Mouse (Mus musculus) embryonic facial prominence, embryonic 14.5 days (tissue): Measurements from ENCODE around the gene Prkaa1. TPM values are rescaled to one million over a fixed set of nuclear protein-coding genes. Genes with fewer than 3 reads are reported as not detected.

Experiments used
- ATAC-seq: fragments of 200-750 bp; cut with Nextera tagmentation; 2 replicates; pipeline ENCODE4 v1.8.0; 2017; ENCODE audit warnings: low read depth, moderate number of reproducible peaks, moderate TSS enrichment
- DNase-seq: peaks from one replicate; pipeline ENCODE4 v3.0.0-alpha.2; 2015; ENCODE audit warnings: low spot score
- H3K27ac ChIP-seq: fragments of 300-500 bp; sonication (generic); replicated peaks from 2 replicates; pipeline ENCODE4 v1.5.1; 2014; ENCODE audit warnings: low read depth, mild to moderate bottlenecking, low read length, moderate library complexity
- H3K27me3 ChIP-seq: fragments of 300-500 bp; sonication (generic); replicated peaks from 2 replicates; pipeline ENCODE4 v1.6.1; 2014; ENCODE audit warnings: low read length; ENCODE audit not compliant: control insufficient read depth, insufficient read depth
- H3K36me3 ChIP-seq: fragments of 300-500 bp; sonication (generic); 2 replicates; pipeline ENCODE4 v1.6.1; 2014; ENCODE audit warnings: low read length, mixed read lengths; ENCODE audit not compliant: control insufficient read depth, insufficient read depth
- H3K4me1 ChIP-seq: fragments of 300-500 bp; sonication (generic); 2 replicates; pipeline ENCODE4 v1.6.1; 2014; ENCODE audit warnings: antibody characterized with exemption, low read length; ENCODE audit not compliant: control insufficient read depth, insufficient read depth
- H3K4me2 ChIP-seq: fragments of 300-500 bp; sonication (generic); 2 replicates; pipeline ENCODE4 v1.6.1; 2014; ENCODE audit warnings: low read depth, mild to moderate bottlenecking, low read length, moderate library complexity, mixed read lengths
- H3K4me3 ChIP-seq: fragments of 300-500 bp; sonication (generic); 2 replicates; pipeline ENCODE4 v1.5.1; 2014; ENCODE audit warnings: low read depth, mild to moderate bottlenecking, low read length
- H3K9ac ChIP-seq: fragments of 300-500 bp; sonication (generic); 2 replicates; pipeline ENCODE4 v1.6.1; 2014; ENCODE audit warnings: low read depth, mild to moderate bottlenecking, low read length, moderate library complexity, mixed read lengths
- H3K9me3 ChIP-seq: fragments of 300-500 bp; sonication (generic); 2 replicates; pipeline ENCODE4 v1.6.1; 2016; ENCODE audit warnings: low read length; ENCODE audit not compliant: control insufficient read depth
- WGBS: fragments of 180-500 bp; shearing (Covaris S2); extraction: QIAGEN DNeasy Blood & Tissue Kit; methylation state at CpG from one replicate; pipeline ENCODE4 v1.1.7; 2014; 5-methylcytosine and 5-hydroxymethylcytosine counted together
- polyA plus RNA-seq: library from polyadenylated mRNA; unstranded; fragments of >200 nt; fragmentation: Nextera tagmentation; extraction: Ambion mirVana; gene quantifications from 2 replicates; pipeline ENCODE4 v1.2.1, GENCODE M21; 2014

Gene Prkaa1
- polyA plus RNA-seq, 1 experiment from 2014 or later: 20.2 TPM

- H3K9me3 ChIP-seq: no peaks in the 10 kb centered on the region
- peak overlapping the region; percentile 34 for H3K27ac ChIP-seq
- no peak overlapping the region for H3K4me2 ChIP-seq
- peaks cover 11% of the 10 kb centered on the region for H3K4me1 ChIP-seq
- peak; percentile 77; the same call in 1 of the 2 replicates for ATAC-seq
- H3K9ac ChIP-seq: no peak overlapping the region
- WGBS: 52% methylated on average over 9 of the region's 9 CpGs
- no peaks in the 10 kb centered on the region for H3K27me3 ChIP-seq
- no peaks in the 10 kb centered on the region for H3K36me3 ChIP-seq
- peak; percentile 85 for DNase-seq
- no peak overlapping the region for H3K4me3 ChIP-seq
Observed at GRCm38 (mm10) chr15:5138021-5138856, 5.4 kb upstream of the Prkaa1 start.

DNA sequence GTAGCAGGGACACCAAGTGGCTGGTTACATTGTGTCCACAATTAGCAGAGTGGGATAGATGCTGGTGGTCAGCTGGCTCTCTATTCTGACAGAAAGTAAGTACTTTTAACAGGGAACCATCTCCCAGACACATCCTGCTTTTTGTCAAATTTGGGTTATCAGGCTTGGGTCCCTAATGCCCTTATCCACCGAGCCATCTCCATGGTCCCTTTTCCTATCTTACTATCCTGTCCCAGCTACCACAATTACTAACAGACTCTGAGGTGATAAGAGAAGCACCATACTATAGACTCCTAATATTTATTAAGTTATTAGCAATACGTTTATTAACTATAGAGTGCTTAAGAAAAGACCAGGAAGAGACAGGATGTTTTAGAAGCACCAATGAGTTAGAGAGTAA lies 4.3 kb upstream of the Prkaa1 start:
- H3K9ac ChIP-seq: no peak overlapping the region
- H3K27ac ChIP-seq: no peak overlapping the region
- no peaks in the 10 kb centered on the region for H3K27me3 ChIP-seq
- no peak overlapping the region for H3K4me3 ChIP-seq
- no peak for DNase-seq
- 85% methylated on average over 2 of the region's 2 CpGs for WGBS
- no peak for ATAC-seq
- H3K4me1 ChIP-seq: peaks cover 11% of the 10 kb centered on the region
- H3K36me3 ChIP-seq: no peaks in the 10 kb centered on the region
- no peaks in the 10 kb centered on the region for H3K9me3 ChIP-seq
- no peak overlapping the region for H3K4me2 ChIP-seq

- Histone ChIP-seq H3K4me2 (no peak overlapping the region), H3K36me3 (no peaks in the 10 kb centered on the region), H3K27me3 (no peaks in the 10 kb centered on the region), H3K9ac (no peak overlapping the region), H3K27ac (no peak overlapping the region), H3K4me1 (peaks cover 16% of the 10 kb centered on the region), H3K4me3 (no peak overlapping the region), H3K9me3 (no peaks in the 10 kb centered on the region)
- 86% methylated on average over 7 of the region's 7 CpGs for WGBS
- DNase-seq (no peak), ATAC-seq (no peak)
Observed at GRCm38 (mm10) chr15:5139863-5140262, 3.8 kb upstream of the Prkaa1 start.

GRCm38 (mm10) chr15:5140357-5140756 lies 3.3 kb upstream of the Prkaa1 start:
- ATAC-seq (no peak), DNase-seq (no peak)
- Histone ChIP-seq H3K9me3 (no peaks in the 10 kb centered on the region), H3K4me2 (no peak overlapping the region), H3K27me3 (no peaks in the 10 kb centered on the region), H3K4me1 (peaks cover 20% of the 10 kb centered on the region), H3K9ac (no peak overlapping the region), H3K36me3 (no peaks in the 10 kb centered on the region), H3K27ac (no peak overlapping the region), H3K4me3 (no peak overlapping the region)

GRCm38 (mm10) chr15:5142047-5142446 lies 1.6 kb upstream of the Prkaa1 start:
- WGBS: 65% methylated on average over 5 of the region's 5 CpGs
- ATAC-seq (no peak), DNase-seq (no peak)
- no peak overlapping the region for H3K4me3 ChIP-seq
- H3K4me2 ChIP-seq: no peak overlapping the region
- no peak overlapping the region for H3K9ac ChIP-seq
- peaks cover 23% of the 10 kb centered on the region for H3K4me1 ChIP-seq
- no peaks in the 10 kb centered on the region for H3K27me3 ChIP-seq
- no peaks in the 10 kb centered on the region for H3K9me3 ChIP-seq
- H3K27ac ChIP-seq: no peak overlapping the region
- 0 out of 2 replicates have a peak, but pooled peaks cover 4% of the 10 kb centered on the region for H3K36me3 ChIP-seq

DNA sequence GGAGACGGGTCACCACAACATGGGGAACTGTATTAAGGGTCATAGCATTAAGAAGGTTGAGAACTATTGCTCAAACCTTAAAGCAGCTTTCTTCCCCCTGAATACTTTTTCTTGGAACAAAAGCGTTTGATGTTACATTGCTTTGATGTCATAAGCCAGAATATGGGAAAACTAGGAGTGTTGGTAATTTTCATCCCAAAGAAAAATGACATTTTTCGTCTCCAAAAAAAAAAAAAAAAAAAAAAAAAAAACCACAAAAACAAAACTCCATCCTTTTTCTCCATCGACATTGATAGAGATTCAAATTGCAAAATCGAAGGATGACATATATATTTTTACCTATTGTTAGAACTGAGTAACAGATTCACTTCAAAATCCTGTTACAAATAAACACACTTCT lies 947 bp upstream of the Prkaa1 start:
- DNase-seq (no peak), ATAC-seq (no peak)
- Histone ChIP-seq H3K9me3 (no peaks in the 10 kb centered on the region), H3K27ac (peak overlapping the region; percentile 86; the same call in 1 of the 2 replicates), H3K27me3 (no peaks in the 10 kb centered on the region), H3K4me2 (peak overlapping the region; percentile 69), H3K36me3 (0 out of 2 replicates have a peak, but pooled peaks cover 4% of the 10 kb centered on the region), H3K9ac (no peak overlapping the region), H3K4me1 (peaks cover 22% of the 10 kb centered on the region), H3K4me3 (peak overlapping the region; percentile 90)
- 69% methylated on average over 5 of the region's 5 CpGs for WGBS

GRCm38 (mm10) chr15:5144021-5144778 lies 539 bp downstream of the Prkaa1 start:
- H3K4me3 ChIP-seq: peak overlapping the region; percentile 90
- no peaks in the 10 kb centered on the region for H3K9me3 ChIP-seq
- ATAC-seq: peak; percentile 91
- peak overlapping the region; percentile 90 for H3K9ac ChIP-seq
- WGBS: 3% methylated on average over 24 of the region's 61 CpGs
- H3K4me2 ChIP-seq: peak overlapping the region; percentile 69
- peaks cover 23% of the 10 kb centered on the region for H3K4me1 ChIP-seq
- peak overlapping the region; percentile 86 for H3K27ac ChIP-seq
- DNase-seq: peak; percentile 70
- 0 out of 2 replicates have a peak, but pooled peaks cover 4% of the 10 kb centered on the region for H3K36me3 ChIP-seq
- H3K27me3 ChIP-seq: no peaks in the 10 kb centered on the region

- H3K9ac ChIP-seq: peak overlapping the region; percentile 90; the same call in 1 of the 2 replicates
- no peaks in the 10 kb centered on the region for H3K9me3 ChIP-seq
- H3K27me3 ChIP-seq: no peaks in the 10 kb centered on the region
- ATAC-seq: no peak
- H3K4me3 ChIP-seq: peak overlapping the region; percentile 90
- H3K27ac ChIP-seq: 0 out of 2 replicates have a peak overlapping the region, but pooled peaks have one; percentile 17
- WGBS: 40% methylated on average over 9 of the region's 9 CpGs
- peaks cover 23% of the 10 kb centered on the region for H3K4me1 ChIP-seq
- DNase-seq: no peak
- H3K4me2 ChIP-seq: peak overlapping the region; percentile 69
- H3K36me3 ChIP-seq: 0 out of 2 replicates have a peak, but pooled peaks cover 4% of the 10 kb centered on the region
Observed at GRCm38 (mm10) chr15:5145196-5145945, 1.7 kb downstream of the Prkaa1 start.
